Mouse (Mus musculus): ENCODE measurements at regions not wholly inside any gene's neighbourhood (a gene's known extent, or its start where the extent isn't known, plus 50 kb on each side); places are given as distances from the start of the nearest gene placed in this dataset.

- no peak for DNase-seq (ENCODE audit: low read depth, low spot score)
Observed at GRCm38 (mm10) chr3:102316151-102316550, 111.7 kb upstream of the Vangl1 start.

GRCm38 (mm10) chr3:102311482-102312225, 107.2 kb upstream of the Vangl1 start:
- no peak for DNase-seq (ENCODE audit: low read depth, low spot score)

DNA sequence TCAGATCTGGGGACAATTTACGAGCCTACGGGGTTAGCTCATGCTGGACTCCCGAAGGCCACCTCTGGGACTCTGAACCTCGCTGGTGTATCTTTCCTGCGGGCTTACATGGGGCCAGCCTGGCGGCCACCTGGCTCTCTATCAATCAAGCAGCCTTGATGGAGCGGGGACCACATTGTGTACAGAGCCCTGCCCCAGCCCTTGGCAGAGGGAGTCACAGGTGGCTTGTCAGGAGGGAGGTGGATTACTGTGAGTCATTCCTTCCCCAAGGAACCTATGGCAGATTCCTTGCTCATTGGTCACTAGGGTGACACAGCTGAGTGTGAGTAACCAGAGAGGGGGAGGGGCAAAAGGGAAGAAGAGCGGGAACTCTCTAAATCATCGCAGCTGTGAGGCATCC, 105.8 kb upstream of the Vangl1 start:
- no peak for DNase-seq (ENCODE audit: low read depth, low spot score)

GRCm38 (mm10) chr3:102309756-102310155, 105.3 kb upstream of the Vangl1 start:
- DNase-seq (ENCODE audit: low read depth, low spot score): peak; percentile 4

DNA sequence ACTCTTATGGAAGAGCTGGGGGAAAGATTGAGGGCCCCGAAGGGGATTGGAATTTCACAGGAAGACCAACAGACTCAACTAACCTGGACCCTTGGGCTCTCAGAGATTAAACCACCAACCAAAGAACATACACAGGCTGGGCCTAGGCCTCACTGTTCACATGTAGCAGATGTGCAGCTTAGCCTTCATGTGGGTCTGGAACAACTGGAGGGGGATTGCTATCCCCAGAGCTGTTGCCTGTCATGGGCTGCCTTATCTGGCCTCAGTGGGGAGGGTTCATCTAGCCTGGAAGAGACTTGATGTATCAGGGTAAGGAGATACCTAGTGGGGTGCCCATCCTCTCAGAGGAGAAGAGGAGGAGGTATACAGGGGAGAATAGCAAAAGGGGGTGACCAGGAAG, 103.2 kb upstream of the Vangl1 start:
- DNase-seq (ENCODE audit: low read depth, low spot score): no peak

GRCm38 (mm10) chr3:102292385-102292784, 87.9 kb upstream of the Vangl1 start:
- no peak for DNase-seq (ENCODE audit: low read depth, low spot score)

GRCm38 (mm10) chr3:102281983-102282382, 77.5 kb upstream of the Vangl1 start:
- DNase-seq (ENCODE audit: low read depth, low spot score): no peak

- DNase-seq (ENCODE audit: low read depth, low spot score): no peak
Observed at GRCm38 (mm10) chr3:102276758-102277157, 72.3 kb upstream of the Vangl1 start.

DNA sequence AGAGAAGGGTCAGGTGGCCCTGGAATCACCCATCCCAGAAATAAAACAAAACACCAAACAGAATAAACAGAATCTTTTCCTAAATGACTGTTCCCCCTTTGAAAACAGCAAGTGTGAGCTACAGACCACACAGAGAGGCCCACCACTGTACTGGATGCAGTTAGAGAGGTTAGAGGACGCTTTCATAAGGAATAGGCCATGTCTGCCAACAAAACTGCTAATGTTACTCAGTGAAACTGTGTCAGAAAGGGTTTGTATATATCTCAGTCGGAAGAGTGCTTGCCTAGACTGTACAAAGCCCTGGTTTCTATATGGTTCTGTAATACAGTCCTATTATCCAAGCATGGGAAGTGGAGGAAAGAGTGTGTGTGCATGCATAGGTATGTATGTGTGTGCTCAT, 71.8 kb upstream of the Vangl1 start:
- no peak for DNase-seq (ENCODE audit: low read depth, low spot score)

DNA sequence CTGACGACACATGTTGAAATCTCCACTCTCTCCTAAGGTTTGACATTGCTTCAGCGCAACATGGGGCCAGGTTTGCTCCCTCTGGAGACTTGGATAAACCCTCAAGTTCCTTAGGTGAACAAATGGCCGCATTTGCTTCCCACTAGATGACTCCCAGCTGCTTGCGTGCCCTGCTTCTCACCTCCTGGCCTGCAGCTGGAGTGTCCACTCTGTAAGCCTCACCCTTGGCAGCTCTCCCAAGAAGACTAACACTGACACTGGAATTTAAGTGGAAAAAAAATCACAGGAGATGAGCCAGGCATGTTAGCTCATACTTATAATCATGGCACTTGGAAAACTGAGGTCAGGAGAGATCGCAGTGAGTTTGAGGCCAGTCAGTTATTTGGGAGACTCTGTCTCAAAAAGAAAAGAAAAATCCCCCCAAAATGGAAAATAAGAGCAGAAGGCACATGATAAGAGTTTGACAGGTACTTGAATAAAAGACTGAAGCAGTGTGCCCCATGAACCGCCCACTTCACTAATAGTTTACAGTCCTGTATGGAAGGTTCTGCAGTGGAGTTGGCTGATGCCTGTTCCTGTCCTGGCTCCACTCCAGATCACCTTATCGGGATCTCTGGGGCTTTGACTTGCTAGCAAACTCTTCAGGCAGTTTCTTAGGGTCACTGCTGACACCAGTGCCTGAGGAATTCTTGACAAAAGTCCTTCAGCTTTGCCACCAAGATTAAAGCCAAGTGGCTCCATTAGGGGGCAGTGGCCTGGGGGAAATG, 70.9 kb upstream of the Vangl1 start:
- no peak for DNase-seq (ENCODE audit: low read depth, low spot score)

GRCm38 (mm10) chr3:102270779-102271178, 66.3 kb upstream of the Vangl1 start:
- DNase-seq (ENCODE audit: low read depth, low spot score): no peak

DNA sequence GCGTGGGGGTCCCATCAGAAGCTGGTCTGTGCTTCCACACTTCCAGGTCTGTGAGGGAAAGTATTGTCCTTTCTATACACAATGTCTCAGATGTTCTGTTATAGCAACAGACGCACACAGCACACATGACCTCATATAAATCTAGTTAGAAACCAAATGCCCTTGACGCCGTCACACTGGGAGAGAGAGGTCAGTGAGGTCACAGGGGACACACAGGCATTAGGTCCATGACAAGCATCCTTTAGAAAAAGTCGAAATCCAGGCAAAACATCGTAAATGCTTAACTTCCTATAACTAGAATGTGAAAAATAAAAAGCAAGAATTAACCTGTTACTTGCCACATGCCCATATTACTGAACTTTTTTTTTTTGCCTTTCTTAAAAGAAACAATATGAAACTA, 65.8 kb upstream of the Vangl1 start:
- no peak for DNase-seq (ENCODE audit: low read depth, low spot score)

- DNase-seq (ENCODE audit: low read depth, low spot score): no peak
Observed at GRCm38 (mm10) chr3:102266136-102266535, 61.6 kb upstream of the Vangl1 start.

DNA sequence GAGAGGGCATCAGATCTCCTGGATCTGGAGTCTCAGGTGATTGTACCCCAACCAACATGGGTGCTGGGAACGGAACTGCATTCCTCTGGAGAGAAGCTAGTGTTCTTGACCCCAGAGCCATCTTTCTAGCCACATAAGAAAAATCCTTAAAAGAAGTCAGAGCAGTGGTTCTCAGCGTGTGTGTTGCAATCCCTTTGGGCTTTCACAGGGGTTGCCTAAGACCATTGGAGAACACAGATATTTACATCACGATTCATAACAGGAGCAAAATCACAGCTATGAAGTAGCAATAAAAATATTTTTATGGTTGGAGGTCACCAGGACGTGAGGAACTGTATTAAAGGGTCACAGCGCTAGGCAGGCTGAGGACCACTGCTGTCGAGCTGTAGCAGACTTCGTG, 60.7 kb upstream of the Vangl1 start:
- no peak for DNase-seq (ENCODE audit: low read depth, low spot score)

GRCm38 (mm10) chr3:102263326-102263725, 58.8 kb upstream of the Vangl1 start:
- DNase-seq (ENCODE audit: low read depth, low spot score): no peak

DNA sequence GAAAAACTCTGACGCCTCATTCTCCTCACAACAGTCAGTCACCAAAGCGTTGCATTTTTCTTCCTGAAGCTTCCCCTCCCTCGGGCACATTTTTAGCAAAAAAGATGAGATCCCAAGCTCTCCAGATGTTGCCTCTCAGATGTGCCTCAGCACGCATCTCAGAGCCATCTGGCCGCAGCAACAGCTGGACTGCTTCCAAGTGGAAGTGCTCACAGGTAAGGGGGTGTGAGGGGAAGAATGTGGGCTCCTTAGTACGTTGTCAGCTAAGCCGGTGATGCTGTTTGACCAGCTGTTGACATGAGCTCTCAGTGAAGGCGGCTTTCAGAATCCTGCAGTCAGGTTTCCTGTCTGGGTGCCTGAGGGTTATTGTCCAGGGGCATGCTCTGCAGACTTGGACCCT, 58.2 kb upstream of the Vangl1 start:
- no peak for DNase-seq (ENCODE audit: low read depth, low spot score)

DNA sequence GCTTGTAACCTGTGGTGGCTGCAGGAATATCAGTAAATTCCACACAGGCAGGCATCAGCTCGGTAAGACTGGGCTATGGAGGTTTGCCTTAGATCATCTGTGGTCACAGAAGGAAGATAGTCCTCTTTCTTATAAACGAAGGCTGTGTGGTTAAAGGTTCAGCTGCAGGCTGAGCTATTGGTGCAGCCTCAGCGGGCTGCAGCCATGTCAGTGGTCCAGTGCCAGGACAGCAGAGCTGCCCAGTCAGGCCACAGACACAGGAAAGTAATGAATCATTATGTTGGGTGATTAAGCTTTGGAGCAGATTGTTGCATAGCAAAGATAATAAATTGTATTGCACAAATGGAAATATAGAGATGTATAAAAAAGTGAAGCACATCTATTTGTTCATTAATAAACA, 57.0 kb upstream of the Vangl1 start:
- no peak for DNase-seq (ENCODE audit: low read depth, low spot score)

All from A20 (cell line).